Mouse (Mus musculus) yolk sac, embryonic 10.5 days (tissue): ENCODE results near the gene Rnf41.

ENCODE experiments used
- DNase-seq: peaks from one replicate; pipeline ENCODE4 v3.0.0-alpha.2; 2017; ENCODE audit warnings: low spot score

The Rnf41 gene

DNA sequence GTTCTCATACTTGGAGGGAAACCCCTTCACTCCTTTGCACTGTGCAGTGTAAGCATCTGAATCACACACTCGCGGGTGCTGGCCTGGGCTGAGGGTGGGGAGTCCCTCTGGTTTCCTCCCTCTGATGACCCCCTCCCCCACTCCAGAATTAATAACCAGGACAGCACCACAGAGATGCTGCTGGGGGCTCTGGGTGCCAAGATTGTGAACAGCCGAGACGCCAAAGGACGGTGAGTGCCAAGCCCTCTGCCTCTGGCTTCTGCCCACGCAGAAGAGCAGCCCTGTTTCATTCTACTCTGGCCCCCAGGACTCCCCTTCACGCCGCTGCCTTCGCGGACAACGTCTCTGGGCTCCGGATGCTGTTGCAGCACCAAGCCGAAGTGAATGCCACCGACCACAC is 22.5 kb upstream of the Rnf41 start:
- DNase-seq = no peak

- DNase-seq = no peak
Measured at GRCm38 (mm10) chr10:128389570-128389969, 21.9 kb upstream of the Rnf41 start.

- DNase-seq = no peak
Measured at GRCm38 (mm10) chr10:128390366-128390765, 21.1 kb upstream of the Rnf41 start.

GRCm38 (mm10) chr10:128391850-128392249 is 19.6 kb upstream of the Rnf41 start:
- no peak for DNase-seq

DNA sequence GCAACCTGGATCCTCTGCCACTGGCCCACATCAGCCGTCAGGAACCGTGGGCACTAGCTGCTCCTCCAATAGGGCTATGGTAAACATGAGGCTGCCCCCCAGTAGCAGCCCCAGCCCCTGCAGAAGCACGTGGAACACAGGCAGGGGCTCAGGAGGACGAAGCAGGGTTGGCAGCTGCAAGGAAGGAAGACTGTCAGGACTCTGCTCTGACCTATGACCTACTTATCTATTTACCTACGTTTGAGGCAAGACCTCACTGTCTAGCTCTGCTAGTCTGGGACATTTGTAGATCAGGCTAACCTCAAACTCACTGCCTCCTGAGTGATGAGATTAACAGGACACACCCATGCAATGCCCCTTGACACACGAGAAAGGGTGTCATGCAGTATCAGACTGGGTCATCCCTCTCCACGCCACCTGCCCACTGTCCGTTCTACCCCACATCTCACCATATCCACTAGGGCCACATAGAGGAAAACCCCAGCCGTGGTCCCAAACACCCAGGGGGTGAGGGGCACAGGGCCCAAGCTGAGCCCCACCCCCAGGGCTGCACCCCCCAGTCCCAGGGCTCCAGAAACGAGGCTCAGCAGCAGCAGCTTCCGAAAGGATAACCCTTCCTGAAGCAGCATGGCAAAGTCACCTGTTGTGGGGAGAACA is 15.3 kb upstream of the Rnf41 start:
- peak; percentile 74 for DNase-seq

DNA sequence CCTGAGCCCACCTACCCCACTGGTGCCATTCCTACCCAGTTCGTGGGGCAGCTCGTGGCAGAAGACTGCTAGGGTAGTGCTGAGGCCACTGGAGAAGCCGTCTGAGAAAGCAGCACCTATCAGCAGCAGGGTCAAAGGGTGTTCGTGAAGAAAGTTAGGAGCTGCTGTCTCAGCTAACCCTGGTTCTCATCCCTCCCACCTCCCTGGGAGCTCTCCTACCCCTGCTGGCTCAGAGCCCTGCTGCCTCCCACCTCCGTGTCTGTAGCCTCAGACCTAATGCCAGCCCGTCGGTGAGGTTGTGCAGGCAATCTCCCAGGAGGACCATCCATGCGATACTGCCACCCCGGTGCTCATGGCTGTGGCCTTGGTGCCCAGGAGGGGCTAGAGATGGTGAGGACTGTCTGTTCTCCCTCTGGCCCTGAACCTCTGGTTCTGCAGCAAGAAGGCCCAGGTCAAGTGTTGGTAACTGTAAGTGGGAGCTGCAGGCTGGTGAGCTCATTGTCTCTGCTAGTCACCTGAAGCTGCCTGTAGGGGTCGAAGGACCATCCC is 14.7 kb upstream of the Rnf41 start:
- DNase-seq = peak; percentile 76

GRCm38 (mm10) chr10:128397466-128397865 is 14.0 kb upstream of the Rnf41 start:
- DNase-seq = no peak

- DNase-seq = peak; percentile 91
Measured at GRCm38 (mm10) chr10:128400338-128400737, 11.1 kb upstream of the Rnf41 start.

GRCm38 (mm10) chr10:128401056-128401455 is 10.4 kb upstream of the Rnf41 start, which contains the start of gene Slc39a5:
Gene Slc39a5 (minus strand): TSS chr10:128401229.
- DNase-seq = peak; percentile 80

DNA sequence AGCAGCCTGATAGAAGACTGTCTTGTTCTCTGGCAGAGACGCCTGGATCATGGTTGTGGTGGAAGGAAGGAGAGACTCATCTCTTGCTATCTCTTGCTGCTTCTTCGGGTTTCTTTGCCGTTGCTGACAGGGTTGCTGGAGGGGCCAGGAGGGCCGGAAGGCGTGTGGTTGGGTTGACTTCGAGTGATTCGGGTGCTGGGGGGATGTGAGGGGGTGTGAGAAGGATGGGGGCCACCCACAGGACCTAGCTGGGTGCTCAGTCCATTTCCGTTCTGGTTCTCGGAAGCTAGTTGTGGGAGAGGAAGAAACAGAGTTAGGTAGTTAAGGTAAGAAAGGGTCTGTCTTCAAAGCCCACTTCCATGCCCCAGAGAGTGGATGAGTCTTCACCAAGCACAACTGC is 9.8 kb upstream of the Rnf41 start:
- DNase-seq = no peak

GRCm38 (mm10) chr10:128403931-128404330 is 7.5 kb upstream of the Rnf41 start:
- no peak for DNase-seq

GRCm38 (mm10) chr10:128408591-128409535 is 2.6 kb upstream of the Rnf41 start:
- no peak for DNase-seq

- peak; percentile 98 for DNase-seq
Measured at GRCm38 (mm10) chr10:128409692-128410559, 1.5 kb upstream of the Rnf41 start.

- DNase-seq = no peak
Measured at GRCm38 (mm10) chr10:128410560-128410845, 954 bp upstream of the Rnf41 start.

- DNase-seq = no peak
Measured at GRCm38 (mm10) chr10:128412055-128412381, 561 bp downstream of the Rnf41 start.

- DNase-seq = no peak
Measured at GRCm38 (mm10) chr10:128412558-128412957, 1.1 kb downstream of the Rnf41 start.

DNA sequence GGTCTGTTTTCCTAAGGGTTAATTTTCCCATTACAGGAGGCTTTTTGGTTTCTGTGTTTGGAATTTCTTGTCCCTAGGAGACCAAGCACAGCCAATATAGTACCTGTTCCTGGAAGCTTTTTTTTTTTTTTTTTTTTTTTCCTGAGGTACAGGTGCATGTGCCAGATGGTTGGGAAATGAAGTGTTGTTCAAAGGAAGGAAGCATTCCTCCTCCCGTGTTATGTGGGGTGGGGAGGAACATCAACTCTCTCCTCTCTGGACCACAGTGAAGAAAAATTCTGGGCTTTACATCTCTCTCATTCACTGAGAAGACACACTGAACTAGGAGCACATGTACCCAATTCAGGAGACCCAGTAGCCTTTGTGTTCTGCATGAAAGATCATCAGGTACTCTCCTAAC is 1.6 kb downstream of the Rnf41 start:
- no peak for DNase-seq

DNA sequence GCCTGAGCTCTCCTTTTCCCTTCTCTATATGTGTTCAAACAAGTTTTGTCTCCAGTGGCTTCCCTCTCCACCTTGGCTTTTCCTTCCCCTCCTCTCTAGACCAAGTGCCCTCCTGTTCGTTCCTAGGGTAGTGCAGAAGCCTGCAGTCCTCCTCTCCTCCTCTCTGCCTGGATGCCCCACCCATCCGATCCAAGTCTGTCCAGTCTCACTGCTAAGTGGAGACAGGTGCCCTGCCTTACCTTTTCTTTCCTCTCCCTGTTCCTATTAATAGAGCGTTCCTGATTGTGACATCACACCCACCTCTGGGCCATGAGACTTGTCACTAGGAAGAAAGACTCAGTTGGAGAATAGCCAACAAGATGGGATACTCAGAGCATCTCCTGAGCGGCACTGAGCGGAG is 3.4 kb downstream of the Rnf41 start:
- no peak for DNase-seq

DNA sequence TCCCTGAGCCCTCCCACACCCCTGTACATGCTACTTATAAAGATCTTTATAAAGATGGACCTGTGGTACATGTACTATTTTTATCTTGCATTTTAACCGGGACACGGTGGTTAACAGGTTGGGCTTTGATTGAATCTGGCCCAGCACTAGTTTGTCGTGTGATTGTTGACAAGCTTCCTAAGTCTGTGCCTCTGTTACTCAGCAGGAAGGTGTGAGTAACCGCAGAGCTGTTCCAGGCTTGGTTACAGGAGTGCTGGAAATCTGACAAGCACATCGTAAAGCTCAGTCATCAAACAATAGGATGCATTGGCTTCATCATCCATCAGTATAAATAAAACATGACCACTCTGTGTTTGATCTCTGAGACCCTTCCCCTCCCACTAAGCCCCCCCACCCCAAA is 11.0 kb downstream of the Rnf41 start:
- no peak for DNase-seq

- DNase-seq = no peak
Measured at GRCm38 (mm10) chr10:128424604-128425003, 13.1 kb downstream of the Rnf41 start.

DNA sequence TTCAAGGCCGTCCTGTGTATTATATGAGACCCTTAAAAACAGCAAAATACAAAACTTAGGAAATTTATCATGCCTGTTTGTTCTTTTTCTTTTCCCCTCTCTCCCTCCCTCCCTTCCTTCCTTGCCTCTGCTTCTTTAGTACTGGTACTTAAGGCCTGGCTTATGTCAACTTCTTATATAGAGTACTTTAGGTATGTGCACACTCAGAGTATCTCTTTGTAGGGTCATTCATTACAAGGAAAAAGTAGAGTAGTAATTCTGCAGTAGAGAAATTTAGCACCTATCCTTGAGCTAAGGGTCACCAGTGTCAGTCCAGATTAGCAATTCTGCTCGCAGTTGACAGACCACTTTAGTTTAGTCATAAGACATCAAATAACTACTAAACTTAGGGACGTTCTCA is 13.8 kb downstream of the Rnf41 start:
- no peak for DNase-seq

DNA sequence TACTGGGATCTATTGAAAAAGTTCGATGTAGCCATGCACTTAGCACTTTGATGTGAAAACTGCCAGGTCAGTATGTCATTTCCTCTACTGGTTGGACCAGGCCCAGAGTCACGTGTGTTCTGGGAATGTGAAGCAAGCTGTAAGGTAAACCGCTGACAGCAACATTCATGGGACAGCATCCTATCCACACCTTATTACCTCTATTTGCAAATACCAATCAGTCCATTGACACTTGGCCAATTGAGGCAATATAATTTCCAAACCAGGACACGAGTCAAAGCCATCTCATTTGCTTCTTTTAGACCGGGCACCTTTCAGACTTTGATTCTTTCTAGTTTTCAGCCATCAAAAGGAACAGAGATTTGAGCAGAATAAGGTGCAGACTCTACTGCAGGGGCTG is 17.6 kb downstream of the Rnf41 start:
- no peak for DNase-seq
